Mouse (Mus musculus): ENCODE results near the gene Gm21964. TPM values are rescaled to one million over a fixed set of nuclear protein-coding genes. Genes with fewer than 3 reads are reported as not detected.

Gene Gm21964
- polyA plus RNA-seq, 1 experiment from 2014 or later, result not detected

DNA sequence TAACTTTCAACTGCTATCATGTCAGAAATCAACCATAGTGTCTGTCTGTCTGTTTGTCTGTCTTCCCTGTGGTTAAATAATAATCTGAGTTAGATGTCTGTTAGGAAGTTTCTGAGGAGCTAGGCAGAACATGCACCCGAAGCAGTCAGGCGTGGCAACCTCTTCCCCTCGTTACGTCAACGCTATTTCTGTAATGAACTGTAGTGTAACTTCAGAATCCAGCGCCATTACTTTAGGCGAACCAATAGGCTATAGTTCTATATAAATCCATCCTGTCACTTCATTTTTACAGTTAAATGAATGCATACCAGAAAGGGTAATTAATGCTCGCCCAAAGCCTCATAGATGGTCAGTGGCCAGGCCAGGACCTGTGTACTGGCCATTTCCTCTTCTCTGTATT is 26.5 kb upstream of the Gm21964 start:
- Histone ChIP-seq H3K9me3 (ENCODE audit: control insufficient read depth, low read length) (no peaks in the 10 kb centered on the region), H3K36me3 (ENCODE audit: control insufficient read depth, insufficient read depth, low read length) (no peaks in the 10 kb centered on the region), H3K27me3 (replicated peaks; ENCODE audit: control insufficient read depth, insufficient read depth, low read length) (no peaks in the 10 kb centered on the region), H3K4me2 (ENCODE audit: low read length) (no peak overlapping the region), H3K9ac (ENCODE audit: low read length) (no peak overlapping the region), H3K4me1 (replicated peaks; ENCODE audit: control insufficient read depth, insufficient read depth, low read length) (no peaks in the 10 kb centered on the region), H3K27ac (ENCODE audit: low read depth) (no peak overlapping the region), H3K4me3 (ENCODE audit: low read depth, low read length) (no peak overlapping the region)
- ATAC-seq (replicated peaks; ENCODE audit: low FRiP score, low TSS enrichment, low read depth) (no peak), DNase-seq (ENCODE audit: low spot score) (no peak)
- WGBS, result 86% methylated on average over 8 of the region's 8 CpGs

GRCm38 (mm10) chr8:110079282-110080221 is 21.5 kb upstream of the Gm21964 start, which contains the start of gene Zfp612:
Gene Zfp612 (plus strand): TSS chr8:110079746.
- 6% methylated on average over 54 of the region's 54 CpGs for WGBS
- peaks cover 10% of the 10 kb centered on the region for H3K36me3 ChIP-seq (ENCODE audit: control insufficient read depth, insufficient read depth, low read length)
- ATAC-seq (replicated peaks; ENCODE audit: low FRiP score, low TSS enrichment, low read depth), result peak; percentile 93

GRCm38 (mm10) chr8:110082416-110083105 is 18.4 kb upstream of the Gm21964 start:
- no peak for DNase-seq (ENCODE audit: low spot score)
- H3K27me3 ChIP-seq (replicated peaks; ENCODE audit: control insufficient read depth, insufficient read depth, low read length), result no peaks in the 10 kb centered on the region
- no peak for ATAC-seq (replicated peaks; ENCODE audit: low FRiP score, low TSS enrichment, low read depth)
- H3K4me3 ChIP-seq (ENCODE audit: low read depth, low read length), result no peak overlapping the region
- no peak overlapping the region for H3K9ac ChIP-seq (ENCODE audit: low read length)
- no peaks in the 10 kb centered on the region for H3K4me1 ChIP-seq (replicated peaks; ENCODE audit: control insufficient read depth, insufficient read depth, low read length)
- H3K27ac ChIP-seq (ENCODE audit: low read depth), result no peak overlapping the region
- 73% methylated on average over 11 of the region's 11 CpGs for whole genome bisulfite sequencing
- peaks cover 23% of the 10 kb centered on the region for H3K36me3 ChIP-seq (ENCODE audit: control insufficient read depth, insufficient read depth, low read length)
- H3K9me3 ChIP-seq (ENCODE audit: control insufficient read depth, low read length), result no peaks in the 10 kb centered on the region
- no peak overlapping the region for H3K4me2 ChIP-seq (ENCODE audit: low read length)

More at GRCm38 (mm10) chr8:110079282-110080221, 21.5 kb upstream of the Gm21964 start, which contains the start of gene Zfp612:
- Histone ChIP-seq H3K9ac (ENCODE audit: low read length) (peak within 1 kb of the TSS; percentile 59), H3K27ac (ENCODE audit: low read depth) (no peak within 1 kb of the TSS), H3K27me3 (replicated peaks; ENCODE audit: control insufficient read depth, insufficient read depth, low read length) (no peaks in the 10 kb centered on the region), H3K9me3 (ENCODE audit: control insufficient read depth, low read length) (no peaks in the 10 kb centered on the region), H3K4me3 (ENCODE audit: low read depth, low read length) (peak within 1 kb of the TSS; percentile 55), H3K4me1 (replicated peaks; ENCODE audit: control insufficient read depth, insufficient read depth, low read length) (no peaks in the 10 kb centered on the region), H3K4me2 (ENCODE audit: low read length) (peak within 1 kb of the TSS; percentile 92)
- peak; percentile 85 for DNase-seq (ENCODE audit: low spot score)

DNA sequence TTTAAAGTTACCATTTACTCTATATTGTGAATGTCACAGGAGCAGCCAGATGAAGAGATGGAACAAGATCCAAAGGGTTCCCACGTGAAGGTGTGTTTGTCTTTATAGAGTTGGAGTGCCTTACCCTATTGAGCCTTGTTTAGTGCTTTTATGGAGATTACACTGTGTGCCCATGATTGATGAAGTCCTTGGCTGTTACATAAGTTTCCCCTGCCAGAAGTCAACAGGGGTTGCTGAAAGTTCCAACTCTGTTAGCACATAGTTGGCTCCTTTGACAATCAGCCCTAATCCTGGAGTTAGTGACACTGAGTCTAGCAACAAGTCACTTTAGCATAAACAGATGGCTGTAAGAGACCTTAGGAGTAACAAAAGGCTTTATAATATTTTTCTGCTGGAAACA is 9.1 kb upstream of the Gm21964 start:
- DNase-seq (ENCODE audit: low spot score) (no peak), ATAC-seq (replicated peaks; ENCODE audit: low FRiP score, low TSS enrichment, low read depth) (no peak)
- Histone ChIP-seq H3K4me3 (ENCODE audit: low read depth, low read length) (no peak overlapping the region), H3K36me3 (ENCODE audit: control insufficient read depth, insufficient read depth, low read length) (peaks cover 20% of the 10 kb centered on the region), H3K4me2 (ENCODE audit: low read length) (no peak overlapping the region), H3K9ac (ENCODE audit: low read length) (no peak overlapping the region), H3K27me3 (replicated peaks; ENCODE audit: control insufficient read depth, insufficient read depth, low read length) (no peaks in the 10 kb centered on the region), H3K4me1 (replicated peaks; ENCODE audit: control insufficient read depth, insufficient read depth, low read length) (no peaks in the 10 kb centered on the region), H3K27ac (ENCODE audit: low read depth) (no peak overlapping the region), H3K9me3 (ENCODE audit: control insufficient read depth, low read length) (peaks cover 12% of the 10 kb centered on the region; the same call in 1 of the 2 replicates)
- WGBS, result 44% methylated on average over 1 of the region's 1 CpGs

- DNase-seq (ENCODE audit: low spot score) (no peak), ATAC-seq (replicated peaks; ENCODE audit: low FRiP score, low TSS enrichment, low read depth) (no peak)
- H3K27ac ChIP-seq (ENCODE audit: low read depth), result no peak overlapping the region
- H3K4me1 ChIP-seq (replicated peaks; ENCODE audit: control insufficient read depth, insufficient read depth, low read length), result no peaks in the 10 kb centered on the region
- no peaks in the 10 kb centered on the region for H3K27me3 ChIP-seq (replicated peaks; ENCODE audit: control insufficient read depth, insufficient read depth, low read length)
- no peaks in the 10 kb centered on the region for H3K36me3 ChIP-seq (ENCODE audit: control insufficient read depth, insufficient read depth, low read length)
- H3K9me3 ChIP-seq (ENCODE audit: control insufficient read depth, low read length), result no peaks in the 10 kb centered on the region
- H3K4me3 ChIP-seq (ENCODE audit: low read depth, low read length), result no peak overlapping the region
- WGBS, result 89% methylated on average over 15 of the region's 15 CpGs
- H3K4me2 ChIP-seq (ENCODE audit: low read length), result no peak overlapping the region
- no peak overlapping the region for H3K9ac ChIP-seq (ENCODE audit: low read length)
Measured at GRCm38 (mm10) chr8:110101676-110102075, 669 bp downstream of the Gm21964 start.

GRCm38 (mm10) chr8:110102653-110103052 is 1.6 kb downstream of the Gm21964 start, which contains the start of gene Gm17720:
Gene Gm17720 (minus strand): TSS chr8:110102753.
- Histone ChIP-seq H3K4me1 (replicated peaks; ENCODE audit: control insufficient read depth, insufficient read depth, low read length) (no peaks in the 10 kb centered on the region), H3K9me3 (ENCODE audit: control insufficient read depth, low read length) (no peaks in the 10 kb centered on the region), H3K9ac (ENCODE audit: low read length) (no peak within 1 kb of the TSS), H3K27me3 (replicated peaks; ENCODE audit: control insufficient read depth, insufficient read depth, low read length) (no peaks in the 10 kb centered on the region), H3K36me3 (ENCODE audit: control insufficient read depth, insufficient read depth, low read length) (no peaks in the 10 kb centered on the region), H3K27ac (ENCODE audit: low read depth) (no peak within 1 kb of the TSS), H3K4me3 (ENCODE audit: low read depth, low read length) (no peak within 1 kb of the TSS), H3K4me2 (ENCODE audit: low read length) (no peak within 1 kb of the TSS)
- ATAC-seq (replicated peaks; ENCODE audit: low FRiP score, low TSS enrichment, low read depth) (no peak), DNase-seq (ENCODE audit: low spot score) (no peak)
- 93% methylated on average over 3 of the region's 3 CpGs for WGBS

DNA sequence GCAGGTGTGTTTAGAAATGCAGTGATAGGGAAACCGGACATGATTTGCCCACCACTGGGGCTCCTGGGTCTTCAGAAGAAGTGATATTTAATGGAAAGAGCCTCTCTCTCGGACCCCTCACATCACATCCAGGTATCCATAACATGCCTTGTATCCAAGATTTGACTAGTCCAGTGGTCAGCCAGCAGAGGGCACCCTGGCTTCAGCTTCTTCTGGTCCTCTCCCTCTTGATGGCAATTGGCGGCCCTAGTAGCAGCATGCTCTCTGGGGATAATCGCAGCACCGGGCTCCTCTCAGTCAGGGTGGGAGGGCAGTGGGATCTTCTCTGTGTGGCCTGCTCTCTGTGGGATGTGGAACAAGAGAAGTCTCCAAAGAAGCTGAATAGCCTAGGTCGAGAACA is 18.7 kb downstream of the Gm21964 start:
- no peaks in the 10 kb centered on the region for H3K4me1 ChIP-seq (replicated peaks; ENCODE audit: control insufficient read depth, insufficient read depth, low read length)
- no peak overlapping the region for H3K27ac ChIP-seq (ENCODE audit: low read depth)
- ATAC-seq (replicated peaks; ENCODE audit: low FRiP score, low TSS enrichment, low read depth) (no peak), DNase-seq (ENCODE audit: low spot score) (peak; percentile 51)
- H3K9me3 ChIP-seq (ENCODE audit: control insufficient read depth, low read length), result no peaks in the 10 kb centered on the region
- no peaks in the 10 kb centered on the region for H3K36me3 ChIP-seq (ENCODE audit: control insufficient read depth, insufficient read depth, low read length)
- H3K9ac ChIP-seq (ENCODE audit: low read length), result no peak overlapping the region
- 49% methylated on average over 6 of the region's 6 CpGs for WGBS
- H3K4me2 ChIP-seq (ENCODE audit: low read length), result no peak overlapping the region
- no peak overlapping the region for H3K4me3 ChIP-seq (ENCODE audit: low read depth, low read length)
- H3K27me3 ChIP-seq (replicated peaks; ENCODE audit: control insufficient read depth, insufficient read depth, low read length), result no peaks in the 10 kb centered on the region

GRCm38 (mm10) chr8:110130537-110130936 is 29.5 kb downstream of the Gm21964 start:
- Histone ChIP-seq H3K9ac (ENCODE audit: low read length) (no peak overlapping the region), H3K9me3 (ENCODE audit: control insufficient read depth, low read length) (no peaks in the 10 kb centered on the region), H3K4me1 (replicated peaks; ENCODE audit: control insufficient read depth, insufficient read depth, low read length) (no peaks in the 10 kb centered on the region), H3K4me2 (ENCODE audit: low read length) (no peak overlapping the region), H3K27ac (ENCODE audit: low read depth) (no peak overlapping the region), H3K36me3 (ENCODE audit: control insufficient read depth, insufficient read depth, low read length) (no peaks in the 10 kb centered on the region), H3K27me3 (replicated peaks; ENCODE audit: control insufficient read depth, insufficient read depth, low read length) (no peaks in the 10 kb centered on the region), H3K4me3 (ENCODE audit: low read depth, low read length) (no peak overlapping the region)
- DNase-seq (ENCODE audit: low spot score) (peak; percentile 95), ATAC-seq (replicated peaks; ENCODE audit: low FRiP score, low TSS enrichment, low read depth) (no peak)
- 23% methylated on average over 13 of the region's 13 CpGs for WGBS
